Mouse (Mus musculus) forebrain, postnatal 0 days (tissue): Measurements from ENCODE around the gene Whamm. TPM values are rescaled to one million over a fixed set of nuclear protein-coding genes. Genes with fewer than 3 reads are reported as not detected.
A peak's percentile ranks its signal among the peaks of the same experiment; 100 is the strongest.

Experiments
- ATAC-seq: fragments of 200-750 bp; cut with Nextera tagmentation; 2 replicates; pipeline ENCODE4 v1.8.0; 2017; ENCODE audit warnings: mild to moderate bottlenecking, moderate library complexity
- DNase-seq: peaks from one replicate; pipeline ENCODE4 v3.0.0-alpha.2; 2015
- H3K27ac ChIP-seq: fragments of 300-500 bp; sonication (generic); 2 replicates; pipeline ENCODE4 v1.5.1; 2014; ENCODE audit warnings: low read depth, mild to moderate bottlenecking, antibody characterized with exemption, low read length, moderate library complexity, mixed read lengths
- H3K27me3 ChIP-seq: fragments of 300-500 bp; sonication (generic); 2 replicates; pipeline ENCODE4 v1.6.1; 2014; ENCODE audit warnings: mild to moderate bottlenecking, low read length, mixed read lengths; ENCODE audit not compliant: insufficient read depth
- H3K36me3 ChIP-seq: fragments of 300-500 bp; sonication (generic); 2 replicates; pipeline ENCODE4 v1.6.1; 2014; ENCODE audit warnings: mild to moderate bottlenecking, moderate library complexity; ENCODE audit not compliant: insufficient read depth
- H3K4me1 ChIP-seq: fragments of 300-500 bp; sonication (generic); 2 replicates; pipeline ENCODE4 v1.6.1; 2014; ENCODE audit warnings: antibody characterized with exemption; ENCODE audit not compliant: insufficient read depth
- H3K4me2 ChIP-seq: fragments of 300-500 bp; sonication (generic); 2 replicates; pipeline ENCODE4 v1.6.1; 2014; ENCODE audit warnings: low read depth, mild to moderate bottlenecking, moderate library complexity
- H3K4me3 ChIP-seq: fragments of 300-500 bp; sonication (generic); 2 replicates; pipeline ENCODE4 v1.5.1; 2014; ENCODE audit warnings: low read depth, low read length, mixed read lengths
- H3K9ac ChIP-seq: fragments of 300-500 bp; sonication (generic); 2 replicates; pipeline ENCODE4 v1.6.1; 2014; ENCODE audit warnings: mild to moderate bottlenecking
- H3K9me3 ChIP-seq: fragments of 300-500 bp; sonication (generic); 2 replicates; pipeline ENCODE4 v1.6.1; 2016; ENCODE audit warnings: low read length
- CTCF ChIP-seq: sonication (generic); IDR thresholded peaks from 2 replicates; pipeline ENCODE4 v1.5.1; 2016; ENCODE audit warnings: antibody characterized with exemption, control low read depth, low read depth
- WGBS: fragments of 180-500 bp; shearing (Covaris S2); extraction: QIAGEN DNeasy Blood & Tissue Kit; methylation state at CpG from one replicate; pipeline ENCODE4 v1.1.7; 2014; 5-methylcytosine and 5-hydroxymethylcytosine counted together
- polyA plus RNA-seq: library from polyadenylated mRNA; unstranded; fragments of >200 nt; fragmentation: Nextera tagmentation; extraction: Ambion mirVana; gene quantifications from 2 replicates; pipeline ENCODE4 v1.2.1, GENCODE M21; 2015
- total RNA-seq: library from RNA; depleted of rRNA; stranded (reverse); fragments of >200 nt; gene quantifications from 2 replicates; pipeline ENCODE4 v1.2.3, GENCODE M21; 2014

The Whamm gene
- total and polyA plus RNA-seq, 2 experiments from 2014 or later, result 5.4 to 8.7 TPM

GRCm38 (mm10) chr7:81569851-81570250 is 1.2 kb upstream of the Whamm start:
- WGBS, result 91% methylated on average over 1 of the region's 1 CpGs
- H3K36me3 ChIP-seq, result no peaks in the 10 kb centered on the region
- no peaks in the 10 kb centered on the region for H3K27me3 ChIP-seq
- H3K4me1 ChIP-seq, result peaks cover 17% of the 10 kb centered on the region
- H3K4me3 ChIP-seq, result no peak overlapping the region
- DNase-seq (no peak), ATAC-seq (no peak)
- H3K9ac ChIP-seq, result no peak overlapping the region
- no peak overlapping the region for H3K27ac ChIP-seq
- H3K9me3 ChIP-seq, result no peaks in the 10 kb centered on the region
- no peak overlapping the region for H3K4me2 ChIP-seq
- no peak for TF ChIP-seq CTCF

DNA sequence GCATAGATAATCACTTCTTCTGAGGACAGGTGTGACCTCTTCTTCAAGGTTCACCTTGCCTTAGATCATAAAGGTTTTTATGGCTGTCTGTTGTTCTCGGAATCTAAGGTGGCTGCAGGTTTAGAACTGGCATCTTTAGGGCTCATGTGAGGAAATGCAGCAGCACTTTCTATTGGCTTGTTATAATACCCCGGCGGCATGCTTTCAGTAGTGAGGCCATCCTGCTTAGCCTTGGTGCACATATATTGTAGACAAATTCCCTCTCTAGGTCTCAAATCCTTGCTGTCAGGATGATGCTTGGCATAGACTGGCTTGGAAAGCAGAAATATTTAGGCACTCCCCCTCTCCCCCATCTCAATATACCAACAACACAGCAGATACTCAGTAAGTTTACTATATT is 795 bp upstream of the Whamm start:
- WGBS, result 91% methylated on average over 3 of the region's 3 CpGs
- ATAC-seq (no peak), DNase-seq (no peak)
- no peak overlapping the region for H3K4me2 ChIP-seq
- H3K27me3 ChIP-seq, result no peaks in the 10 kb centered on the region
- H3K36me3 ChIP-seq, result no peaks in the 10 kb centered on the region
- H3K9me3 ChIP-seq, result no peaks in the 10 kb centered on the region
- peaks cover 17% of the 10 kb centered on the region for H3K4me1 ChIP-seq
- H3K9ac ChIP-seq, result no peak overlapping the region
- H3K27ac ChIP-seq, result no peak overlapping the region
- TF ChIP-seq CTCF, result no peak
- H3K4me3 ChIP-seq, result no peak overlapping the region

DNA sequence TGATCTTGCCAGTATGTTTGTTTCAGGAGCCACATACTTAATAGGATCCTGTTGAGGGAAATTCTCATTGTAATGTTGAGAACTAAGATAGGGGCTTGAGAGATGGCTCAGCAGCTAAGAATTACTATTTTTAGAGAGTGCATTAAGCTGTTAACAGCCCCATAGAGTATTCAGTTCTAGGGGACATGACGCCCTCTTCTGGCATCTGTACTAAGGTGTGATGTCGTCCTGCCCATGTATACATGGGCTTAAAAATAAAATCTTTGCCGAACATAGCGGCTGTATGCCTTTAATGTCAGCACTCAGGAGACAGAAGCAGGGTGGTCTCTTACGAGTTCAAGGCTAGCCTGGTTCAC is 336 bp upstream of the Whamm start:
- TF ChIP-seq CTCF, result peak; percentile 56
- ATAC-seq (peak; percentile 57), DNase-seq (no peak)
- Histone ChIP-seq H3K9ac (peak overlapping the region; percentile 81; the same call in 1 of the 2 replicates), H3K27me3 (no peaks in the 10 kb centered on the region), H3K4me2 (peak overlapping the region; percentile 76), H3K36me3 (no peaks in the 10 kb centered on the region), H3K4me1 (peaks cover 17% of the 10 kb centered on the region), H3K27ac (no peak overlapping the region), H3K9me3 (no peaks in the 10 kb centered on the region), H3K4me3 (peak overlapping the region; percentile 91)
- 2% methylated on average over 5 of the region's 5 CpGs for WGBS

GRCm38 (mm10) chr7:81571941-81572441 is 925 bp downstream of the Whamm start:
- 15% methylated on average over 15 of the region's 15 CpGs for WGBS
- Histone ChIP-seq H3K27ac (peak overlapping the region; percentile 94), H3K27me3 (no peaks in the 10 kb centered on the region), H3K36me3 (no peaks in the 10 kb centered on the region), H3K4me2 (peak overlapping the region; percentile 76), H3K4me3 (peak overlapping the region; percentile 91), H3K4me1 (peaks cover 17% of the 10 kb centered on the region), H3K9me3 (no peaks in the 10 kb centered on the region), H3K9ac (peak overlapping the region; percentile 81)
- TF ChIP-seq CTCF, result no peak
- no peak for DNase-seq
- no peak for ATAC-seq

DNA sequence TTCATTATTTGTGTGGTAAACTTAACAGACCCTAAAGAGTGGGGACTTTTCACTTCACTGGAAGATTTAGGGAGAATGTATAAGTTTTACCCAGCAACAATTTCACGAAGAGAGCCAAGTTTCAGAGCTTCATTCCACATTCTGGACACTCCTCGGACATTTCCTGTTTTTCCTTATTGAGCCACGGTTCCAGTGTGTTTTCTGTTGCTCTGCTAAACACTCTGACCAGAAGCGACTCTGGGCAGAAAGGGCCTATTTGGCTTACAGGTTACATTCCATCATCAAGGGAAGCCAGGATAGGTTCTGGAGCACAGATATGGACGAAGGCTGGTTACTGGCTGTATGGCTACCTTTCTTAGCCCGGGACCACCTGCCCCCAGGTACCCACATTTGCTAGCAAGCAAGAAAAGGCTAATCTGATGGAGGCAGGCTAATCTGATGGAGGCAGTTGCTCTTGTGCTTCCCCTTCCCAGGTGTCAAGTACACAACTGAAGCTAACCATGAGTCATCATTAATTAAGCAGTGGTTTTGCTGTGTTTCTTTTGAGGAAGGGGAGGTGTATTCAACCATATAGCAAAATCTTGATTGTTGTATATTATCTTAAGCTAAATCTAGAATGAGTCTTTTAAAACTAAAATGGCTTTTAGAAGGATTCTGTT is 1.7 kb downstream of the Whamm start:
- Histone ChIP-seq H3K27ac (no peak overlapping the region), H3K4me3 (peak overlapping the region; percentile 91), H3K27me3 (no peaks in the 10 kb centered on the region), H3K4me1 (peaks cover 17% of the 10 kb centered on the region), H3K36me3 (no peaks in the 10 kb centered on the region), H3K4me2 (peak overlapping the region; percentile 76), H3K9me3 (no peaks in the 10 kb centered on the region), H3K9ac (peak overlapping the region; percentile 81; the same call in 1 of the 2 replicates)
- WGBS, result 64% methylated on average over 6 of the region's 6 CpGs
- DNase-seq (no peak), ATAC-seq (no peak)
- no peak for TF ChIP-seq CTCF

GRCm38 (mm10) chr7:81573397-81573796 is 2.3 kb downstream of the Whamm start:
- 87% methylated on average over 6 of the region's 6 CpGs for WGBS
- Histone ChIP-seq H3K27ac (no peak overlapping the region), H3K9ac (no peak overlapping the region), H3K27me3 (no peaks in the 10 kb centered on the region), H3K4me1 (peaks cover 17% of the 10 kb centered on the region), H3K36me3 (peaks cover 5% of the 10 kb centered on the region), H3K4me3 (no peak overlapping the region), H3K9me3 (no peaks in the 10 kb centered on the region), H3K4me2 (0 out of 2 replicates have a peak overlapping the region, but pooled peaks have one; percentile 76)
- no peak for TF ChIP-seq CTCF
- ATAC-seq (no peak), DNase-seq (no peak)

GRCm38 (mm10) chr7:81573821-81574220 is 2.8 kb downstream of the Whamm start:
- H3K36me3 ChIP-seq, result peaks cover 10% of the 10 kb centered on the region
- WGBS, result 92% methylated on average over 9 of the region's 9 CpGs
- no peaks in the 10 kb centered on the region for H3K27me3 ChIP-seq
- H3K4me1 ChIP-seq, result peaks cover 17% of the 10 kb centered on the region
- H3K27ac ChIP-seq, result no peak overlapping the region
- H3K9ac ChIP-seq, result no peak overlapping the region
- H3K4me2 ChIP-seq, result no peak overlapping the region
- DNase-seq, result no peak
- no peak for TF ChIP-seq CTCF
- no peak for ATAC-seq
- H3K9me3 ChIP-seq, result no peaks in the 10 kb centered on the region
- no peak overlapping the region for H3K4me3 ChIP-seq
